Mouse (Mus musculus): ENCODE measurements around the gene Stat4.

The Stat4 gene

DNA sequence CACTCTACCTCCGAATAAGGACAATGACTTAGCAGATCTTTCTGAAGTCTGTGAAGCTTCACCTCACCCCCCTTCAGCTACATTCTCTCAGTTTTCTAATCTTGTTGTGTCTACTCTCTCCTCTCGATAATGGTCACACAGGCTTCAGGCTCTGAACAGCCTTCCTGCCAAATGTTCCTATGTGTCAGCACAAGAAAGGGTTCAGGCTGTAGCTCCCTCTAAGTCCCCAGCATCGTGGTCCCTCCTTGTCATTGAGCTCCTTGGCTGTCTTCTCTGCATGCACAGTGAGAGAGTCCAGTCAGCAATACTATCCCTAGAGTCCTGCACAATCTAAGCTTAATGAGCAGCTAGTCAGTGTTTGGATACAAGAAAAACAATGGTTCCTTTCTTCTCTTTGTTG lies 124.3 kb downstream of the Stat4 start:
- DNase-seq, result no peak

DNA sequence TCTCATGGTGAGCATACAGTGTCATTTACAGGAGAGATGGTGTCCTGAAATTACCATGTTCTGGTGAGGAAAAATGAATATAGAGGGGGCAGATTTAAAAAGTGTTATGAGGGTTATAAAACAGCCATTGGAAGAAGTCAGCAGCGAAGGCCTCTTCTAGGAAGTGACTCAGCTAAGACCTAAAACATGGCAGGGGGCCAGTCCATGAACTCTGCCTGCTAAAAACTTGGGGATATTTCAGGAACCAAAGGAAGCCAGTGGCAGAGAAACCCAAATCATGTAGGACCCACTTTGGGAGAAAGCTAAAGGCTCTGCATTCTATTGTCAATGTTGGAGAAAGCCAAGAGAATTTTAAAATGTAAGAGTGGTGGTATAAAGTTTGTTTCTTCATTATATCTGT lies 125.4 kb downstream of the Stat4 start:
- no peak for DNase-seq

DNA sequence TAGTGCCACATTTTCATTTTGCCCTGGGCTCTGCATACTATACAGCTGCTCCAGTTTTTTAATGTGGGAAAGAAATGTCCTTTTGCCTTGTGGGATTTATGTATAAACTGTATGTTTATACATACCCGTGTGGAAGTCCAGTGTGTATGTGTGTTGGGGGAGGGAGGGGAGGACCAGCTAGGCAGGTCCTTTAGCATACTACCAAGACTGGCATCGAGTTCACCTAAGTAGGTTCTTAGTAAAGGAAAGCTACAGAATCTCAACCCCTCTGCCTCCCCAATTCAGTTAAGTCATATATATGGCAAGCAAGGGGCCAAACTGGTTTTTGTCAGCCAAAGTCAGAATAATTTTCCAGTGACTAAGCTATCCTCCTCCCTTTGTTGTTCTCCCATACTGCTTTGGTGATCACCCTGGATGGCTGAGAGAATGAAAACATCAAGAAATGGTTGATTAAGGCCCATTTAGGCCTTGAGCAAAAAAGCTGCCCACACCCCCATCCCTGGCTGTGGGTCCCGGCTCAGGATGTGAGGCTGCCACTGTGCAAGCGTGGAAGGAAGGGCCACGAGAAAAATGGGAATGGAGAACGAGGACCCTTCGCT lies 126.2 kb downstream of the Stat4 start:
- no peak for DNase-seq

DNA sequence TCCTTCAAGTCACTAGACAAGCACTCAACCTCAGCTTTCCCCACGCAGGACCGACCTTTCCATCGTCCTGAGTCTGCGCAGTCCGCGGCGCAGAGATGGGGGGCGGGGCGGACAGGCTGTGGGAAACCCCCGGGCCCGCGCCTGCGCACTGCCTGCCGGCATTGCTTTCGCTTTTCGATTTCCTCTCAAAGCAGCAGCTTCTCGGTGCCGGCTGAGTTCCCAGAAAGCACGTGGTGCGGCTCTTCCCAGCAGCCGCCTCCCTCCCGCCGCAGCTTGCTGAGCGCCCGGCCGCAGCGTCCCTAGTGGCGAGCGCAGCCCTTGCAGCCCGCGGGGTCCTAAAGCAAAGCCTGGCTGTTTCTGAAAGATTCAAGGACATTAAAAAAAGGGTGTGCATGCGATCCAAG lies 126.7 kb downstream of the Stat4 start:
- DNase-seq, result peak; percentile 97

DNA sequence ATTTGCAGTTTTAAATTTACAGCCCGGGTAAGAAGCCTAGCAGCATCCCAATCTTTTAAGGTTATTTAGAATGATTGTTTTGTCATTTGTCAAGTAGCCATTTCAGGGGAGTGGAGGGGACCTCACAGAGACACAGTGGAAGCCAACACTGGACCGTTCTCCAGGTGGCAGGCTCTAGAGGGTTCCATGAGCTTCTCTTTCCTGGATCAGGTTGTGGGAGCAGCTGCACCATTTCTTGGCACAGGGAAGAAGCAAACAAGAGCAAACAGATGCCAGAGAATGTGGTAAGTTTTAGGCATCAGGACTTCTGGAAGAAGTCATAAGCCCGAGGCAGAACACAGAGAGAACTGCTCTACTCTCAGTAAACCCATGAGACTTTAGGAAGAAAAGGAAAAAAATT lies 129.5 kb downstream of the Stat4 start:
- no peak for DNase-seq

DNA sequence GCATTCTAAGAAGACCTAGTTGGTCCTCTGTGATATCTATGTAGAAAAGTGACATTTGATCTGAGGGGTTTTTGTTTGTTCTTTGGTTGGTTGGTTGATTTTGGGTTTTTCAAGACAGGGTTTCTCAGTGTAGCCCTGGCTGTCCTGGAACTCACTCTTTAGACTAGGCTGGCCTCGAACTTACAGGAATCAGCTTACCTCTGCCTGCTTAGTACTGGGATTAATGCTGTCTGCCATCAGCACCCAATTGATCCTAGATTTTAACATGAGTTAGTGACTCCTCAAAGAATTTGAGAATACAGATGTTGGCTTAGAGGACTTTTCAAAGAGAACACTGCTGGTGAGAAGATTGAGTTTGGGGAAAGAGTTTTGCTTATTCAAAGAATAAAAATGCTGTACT lies 130.8 kb downstream of the Stat4 start:
- no peak for DNase-seq

DNA sequence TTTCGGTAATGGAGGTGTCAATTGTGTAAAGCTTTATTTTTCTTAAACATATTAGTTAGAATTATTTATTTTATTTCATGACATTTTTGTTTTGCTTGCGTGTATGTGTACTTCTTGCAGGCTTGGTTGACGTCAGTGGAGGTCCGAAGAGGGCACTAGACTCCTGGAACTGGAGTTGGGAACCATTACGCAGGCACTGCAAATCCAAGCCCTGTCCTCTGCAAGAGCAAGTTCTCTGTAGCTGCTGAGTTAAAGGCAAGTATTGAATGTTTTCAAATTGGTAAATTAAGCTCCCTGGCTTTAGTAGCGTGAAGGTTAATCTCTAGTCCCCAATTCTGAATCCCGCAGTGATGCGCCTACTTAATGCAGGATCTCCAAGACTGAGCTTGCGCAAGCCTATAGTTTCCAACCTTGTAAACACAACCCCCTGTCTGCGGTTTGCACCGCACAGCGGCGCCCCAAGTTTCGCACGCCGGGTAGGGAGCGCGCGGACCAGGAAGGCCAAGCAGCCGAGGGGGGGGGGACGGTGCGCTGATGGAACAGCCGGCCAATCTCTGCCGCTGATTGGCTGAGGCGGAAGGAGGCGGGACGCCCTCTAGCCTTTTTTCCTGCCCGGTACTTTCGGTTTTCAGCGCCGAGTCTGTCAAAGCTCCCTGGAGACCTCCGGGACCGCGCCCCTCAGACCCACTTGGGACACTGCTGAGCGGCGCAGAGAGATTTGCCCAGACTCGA lies 132.1 kb downstream of the Stat4 start, which contains the start of gene Stat1:
Gene Stat1, plus strand, starts transcription at position 581 of the 732 bp plus-strand sequence.
- peak; percentile 82 to 84 for DNase-seq

DNA sequence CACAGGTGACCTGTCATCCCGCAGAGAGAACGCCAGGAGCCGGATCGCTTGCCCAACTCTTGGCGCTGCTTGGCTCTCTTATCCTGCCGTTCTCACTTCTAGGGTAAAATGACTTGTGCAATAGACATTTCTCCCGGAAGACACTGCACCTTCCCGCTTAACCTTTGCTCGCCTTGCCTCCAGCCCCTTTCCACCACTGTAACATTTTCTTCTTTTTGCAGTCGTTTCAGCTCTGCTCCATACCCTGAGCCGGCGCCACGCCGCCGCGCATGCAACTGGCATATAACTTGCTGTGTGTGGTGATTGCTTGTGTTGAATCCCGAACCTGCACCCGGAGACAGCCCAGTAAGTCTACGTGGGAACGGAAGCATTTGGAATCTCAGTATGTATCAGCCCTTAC lies 132.7 kb downstream of the Stat4 start:
- no peak for DNase-seq

DNA sequence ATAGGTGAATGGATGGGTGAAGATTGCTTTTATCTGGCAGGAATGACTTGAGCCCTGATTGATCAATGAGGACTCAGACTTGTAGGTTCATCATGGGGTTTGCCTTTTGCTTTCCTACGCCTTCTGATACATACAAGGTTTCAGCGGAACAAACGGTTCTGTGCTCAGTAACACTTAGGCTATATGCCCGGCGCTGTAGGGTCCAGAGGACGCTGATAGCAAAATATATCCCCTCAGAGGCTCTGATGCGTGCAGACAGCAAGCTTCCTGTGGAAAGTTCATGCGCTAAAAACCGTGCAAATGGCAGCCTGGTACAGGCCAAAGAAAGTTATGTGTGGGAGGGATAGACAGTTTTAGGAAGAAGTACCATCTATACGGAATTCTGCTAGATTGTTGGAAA lies 133.2 kb downstream of the Stat4 start:
- no peak for DNase-seq

DNA sequence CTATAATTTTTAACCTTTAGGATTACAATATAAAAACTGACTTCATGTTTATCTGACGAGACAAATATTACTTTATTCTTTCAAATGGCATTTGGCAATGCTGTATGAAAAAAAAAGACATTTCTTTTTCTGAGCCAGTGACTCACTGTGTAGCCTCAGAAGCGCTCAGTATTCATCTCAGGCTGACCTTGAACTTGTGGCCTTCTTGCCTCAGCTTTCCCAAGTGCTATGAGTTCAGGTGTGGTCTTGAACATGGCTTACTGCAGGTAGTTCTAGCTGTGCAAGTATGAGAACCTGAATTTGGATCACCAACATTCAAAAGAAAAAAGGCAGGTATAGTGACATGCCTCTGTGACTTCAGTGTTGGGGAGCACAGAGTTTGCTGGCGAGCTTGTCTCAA lies 134.1 kb downstream of the Stat4 start:
- DNase-seq, result no peak

DNA sequence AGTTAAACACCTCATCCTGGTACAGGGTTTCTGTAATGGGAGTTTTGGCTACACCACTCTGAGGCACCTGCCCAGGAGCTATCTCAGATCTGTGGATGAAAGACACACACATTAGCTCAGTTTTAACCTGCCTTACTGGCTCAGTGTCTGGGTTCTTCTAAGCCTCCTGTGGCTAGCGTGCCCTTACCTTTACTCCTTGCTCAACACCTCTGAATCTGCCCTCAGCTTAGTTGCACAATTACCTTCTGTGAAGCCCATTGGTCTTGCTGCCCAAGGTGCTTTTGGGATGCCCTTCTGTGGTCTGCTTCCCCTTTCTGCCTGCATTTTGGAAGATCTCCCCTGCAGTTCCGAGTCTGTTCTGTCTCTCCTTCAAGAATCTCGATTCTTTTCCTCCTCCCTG lies 137.9 kb downstream of the Stat4 start:
- no peak for DNase-seq

DNA sequence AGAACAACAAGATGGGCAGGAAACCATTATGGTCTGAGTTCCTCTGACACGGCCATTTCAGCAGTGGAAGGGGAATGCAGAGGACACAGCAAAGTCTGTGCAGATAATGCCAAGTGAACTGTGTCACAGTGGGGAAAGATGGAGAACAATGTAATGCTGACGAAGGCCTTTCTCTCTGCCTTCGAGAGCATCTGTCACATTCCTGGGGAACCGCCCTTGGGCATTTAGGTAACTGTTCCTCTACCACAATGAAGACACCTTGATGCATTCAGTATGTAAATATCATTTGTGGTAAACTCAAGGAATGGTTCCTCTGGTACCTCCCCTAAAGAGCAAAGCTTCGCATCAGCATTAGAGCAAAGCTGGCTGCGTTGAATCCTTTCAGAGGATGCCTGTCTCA lies 140.4 kb downstream of the Stat4 start:
- no peak for DNase-seq

DNA sequence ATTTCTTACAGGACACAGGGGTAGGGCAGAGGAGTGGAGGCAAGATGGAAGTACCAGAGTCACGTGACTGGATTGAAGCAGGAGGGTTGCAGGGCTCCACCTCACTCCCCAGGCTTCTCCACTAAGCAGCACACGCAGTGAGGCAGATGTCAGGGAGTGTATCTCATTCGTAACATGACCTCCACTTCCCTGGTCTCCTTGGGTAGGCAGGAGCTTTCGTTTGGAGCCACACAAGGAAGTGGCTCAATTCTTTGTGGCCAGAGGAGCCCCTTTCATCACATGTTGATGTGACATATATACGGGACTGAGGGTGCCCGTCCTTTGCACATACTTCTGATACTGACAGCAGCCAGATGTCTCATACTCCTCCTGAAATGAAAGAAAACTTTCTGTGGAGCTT lies 142.8 kb downstream of the Stat4 start:
- DNase-seq, result no peak

DNA sequence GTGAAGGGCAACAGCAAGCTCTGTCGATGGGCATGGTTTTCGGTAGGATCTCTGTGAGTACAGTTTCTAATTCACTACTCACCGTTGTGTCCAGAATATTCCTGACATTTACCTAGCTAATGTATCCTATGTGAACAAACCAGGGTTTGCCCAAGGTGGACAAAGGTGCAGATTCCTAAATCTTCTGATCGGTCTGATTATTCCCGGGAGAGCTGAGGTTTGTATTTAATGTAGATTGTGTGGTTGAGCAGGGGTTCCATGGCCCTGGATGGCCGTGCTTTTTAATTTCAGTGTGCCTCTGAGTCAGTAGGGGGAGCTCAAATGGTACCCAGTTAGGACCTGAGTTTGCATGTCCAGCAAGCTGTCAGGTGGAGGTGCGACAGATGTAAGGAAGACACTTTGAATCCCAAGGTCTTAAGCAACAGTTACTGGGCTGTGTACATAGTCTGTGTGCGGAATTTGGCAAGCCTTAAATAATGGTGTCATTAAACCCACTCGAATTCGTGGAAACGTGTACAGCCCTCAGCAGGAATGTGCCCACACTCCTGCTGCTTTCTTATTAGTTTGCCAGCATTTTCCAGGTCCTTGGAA lies 144.9 kb downstream of the Stat4 start:
- no peak for DNase-seq

DNA sequence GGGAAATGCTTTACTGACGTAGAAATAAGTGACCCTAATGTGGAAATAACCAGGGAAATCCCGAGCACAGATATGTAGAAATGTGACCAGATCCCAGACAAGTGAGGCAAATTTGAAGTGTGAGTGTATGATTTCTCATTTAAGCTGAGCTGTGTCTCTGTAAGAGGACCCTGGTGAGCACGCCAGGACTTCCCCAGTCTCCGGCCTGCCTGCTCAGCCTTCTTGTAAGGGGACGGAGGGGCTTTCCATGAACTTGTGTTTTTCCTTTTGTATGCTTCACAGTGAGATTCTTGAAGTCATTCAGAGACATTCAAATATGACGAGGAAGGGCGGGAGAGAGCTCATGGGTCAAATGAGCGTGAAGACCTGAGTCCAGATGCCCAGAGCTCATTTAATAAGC lies 146.3 kb downstream of the Stat4 start:
- no peak for DNase-seq

DNA sequence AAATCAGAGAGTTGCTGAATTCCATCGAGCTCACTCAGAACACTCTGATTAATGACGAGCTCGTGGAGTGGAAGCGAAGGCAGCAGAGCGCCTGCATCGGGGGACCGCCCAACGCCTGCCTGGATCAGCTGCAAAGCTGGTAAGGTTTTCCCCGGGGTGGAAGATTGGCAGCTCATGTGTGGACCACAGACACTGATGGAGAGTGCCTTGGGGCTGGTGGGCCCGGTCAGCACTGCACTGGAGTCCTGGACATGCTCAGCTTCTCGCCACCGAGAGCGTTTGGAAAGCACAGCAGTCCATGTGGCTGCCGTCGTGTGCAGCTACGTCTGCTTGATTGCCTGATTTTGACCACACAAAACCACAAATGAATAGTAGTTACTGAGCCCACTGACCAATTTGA lies 150.3 kb downstream of the Stat4 start:
- no peak for DNase-seq

DNA sequence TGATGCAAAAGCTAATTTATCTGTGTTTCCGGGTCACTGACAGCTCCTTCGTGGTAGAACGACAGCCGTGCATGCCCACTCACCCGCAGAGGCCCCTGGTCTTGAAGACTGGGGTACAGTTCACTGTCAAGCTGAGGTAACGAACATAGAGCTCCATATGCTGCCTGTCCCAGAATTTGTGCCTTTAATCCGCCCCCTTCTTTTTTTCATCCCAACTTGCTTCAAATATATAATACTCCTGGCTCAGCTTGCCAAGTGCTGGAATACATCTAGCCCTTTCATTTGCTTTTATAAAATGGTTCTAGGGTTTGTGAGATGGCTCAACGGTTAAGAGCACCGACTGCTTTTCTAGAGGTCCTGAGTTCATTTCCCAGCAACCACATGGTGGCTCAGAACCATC lies 153.6 kb downstream of the Stat4 start:
- no peak for DNase-seq

DNA sequence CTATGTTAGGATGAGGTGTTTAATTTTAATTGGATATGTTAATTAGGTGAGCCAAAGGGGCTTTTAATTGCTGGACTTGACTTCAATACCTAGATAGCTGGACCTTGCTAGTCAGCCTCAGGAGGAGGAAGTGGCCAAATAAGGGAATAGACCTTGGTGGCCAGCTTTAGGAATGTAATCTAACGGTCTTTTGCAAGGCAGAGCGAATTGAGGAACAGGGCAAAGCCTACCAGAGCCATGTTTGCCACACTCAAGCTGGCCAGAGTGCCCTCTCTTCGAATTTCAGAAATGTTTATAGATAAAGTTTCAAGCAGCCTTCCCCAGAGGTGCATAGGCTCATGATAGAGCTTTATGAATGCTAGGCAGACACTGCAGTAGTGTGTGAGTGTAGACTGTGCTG lies 154.5 kb downstream of the Stat4 start:
- no peak for DNase-seq

DNA sequence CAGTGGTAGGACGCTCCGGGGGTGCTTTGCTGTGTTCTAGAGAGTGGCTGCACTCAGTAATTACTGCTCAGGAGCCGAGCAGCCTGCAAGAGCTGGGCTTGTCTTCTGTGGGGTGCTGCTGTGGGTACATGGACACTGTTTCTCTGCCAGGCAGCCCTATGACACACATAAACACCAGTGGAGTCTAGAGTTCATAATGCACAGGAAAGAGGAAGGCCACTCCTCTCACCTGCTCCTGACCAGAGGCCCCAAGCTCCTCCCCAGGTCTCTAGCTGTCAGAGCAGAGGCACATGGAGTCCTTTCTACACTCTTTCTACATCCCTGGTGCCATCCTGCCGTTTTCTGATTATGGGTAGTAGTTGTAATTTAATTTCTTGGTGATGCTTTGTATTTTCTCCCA lies 155.2 kb downstream of the Stat4 start:
- no peak for DNase-seq

DNA sequence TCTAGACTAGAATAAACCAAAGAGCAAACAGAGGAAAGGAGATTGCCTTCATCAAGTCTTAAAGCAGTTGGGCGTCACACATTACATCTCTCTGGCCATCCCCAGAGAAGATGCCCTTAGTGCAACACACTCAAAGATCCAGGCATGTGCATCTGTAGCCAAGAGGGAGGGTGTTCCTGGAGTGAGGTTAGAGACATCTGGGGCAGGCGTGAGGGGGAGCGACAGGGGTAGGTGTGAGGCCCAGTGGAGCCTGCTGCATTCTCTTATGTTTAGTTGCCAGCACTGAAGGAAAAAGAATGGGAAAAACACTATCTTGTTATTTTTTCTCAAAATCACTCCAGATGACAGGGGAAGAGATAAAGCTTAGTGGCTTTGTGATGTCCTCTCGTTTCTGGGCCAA lies 156.2 kb downstream of the Stat4 start:
- no peak for DNase-seq

DNA sequence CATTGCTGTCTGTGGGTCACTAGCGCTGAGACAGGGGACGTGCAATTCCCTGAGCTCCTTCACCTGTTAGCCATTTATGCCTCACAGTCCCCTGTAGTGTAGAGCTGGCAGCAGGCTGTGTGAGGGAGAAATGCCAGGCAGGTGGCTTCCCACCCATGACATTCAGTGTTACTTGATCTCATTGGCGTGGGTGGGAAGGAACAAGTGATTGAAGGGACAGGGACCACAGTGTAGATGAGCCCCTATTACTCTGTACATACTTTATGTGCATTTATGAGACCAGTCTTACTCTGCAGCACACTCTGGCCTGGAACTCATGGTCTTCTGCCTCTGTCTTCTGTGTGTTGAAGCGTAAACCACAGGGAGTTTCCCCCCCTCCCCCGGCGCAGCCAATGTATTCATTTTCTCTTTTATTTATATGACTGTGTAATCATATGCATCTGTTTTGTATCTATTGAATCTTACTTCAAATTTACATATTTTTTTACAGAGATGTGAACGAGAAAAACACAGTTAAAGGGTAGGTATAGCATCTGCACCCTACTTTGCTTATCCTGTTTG lies 156.7 kb downstream of the Stat4 start:
- DNase-seq, result no peak

DNA sequence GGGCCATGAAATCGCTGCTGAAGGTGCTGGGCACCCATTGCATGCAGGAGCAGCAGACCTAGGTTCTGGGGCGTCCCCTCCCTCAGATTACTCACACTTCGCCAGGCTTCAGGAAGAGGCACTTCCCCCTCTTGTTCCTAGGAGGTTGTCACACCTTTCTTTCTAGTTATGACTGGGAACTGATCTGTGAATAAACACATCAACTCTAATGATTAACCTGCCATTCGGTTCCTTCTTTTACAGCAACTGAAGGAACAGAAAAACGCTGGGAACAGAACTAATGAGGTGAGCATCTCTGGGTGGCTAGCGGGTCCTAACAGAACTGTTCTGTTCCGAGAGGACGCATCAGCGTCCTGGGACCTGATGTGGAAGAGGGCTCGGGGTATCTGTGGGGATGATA lies 158.0 kb downstream of the Stat4 start:
- no peak for DNase-seq

DNA sequence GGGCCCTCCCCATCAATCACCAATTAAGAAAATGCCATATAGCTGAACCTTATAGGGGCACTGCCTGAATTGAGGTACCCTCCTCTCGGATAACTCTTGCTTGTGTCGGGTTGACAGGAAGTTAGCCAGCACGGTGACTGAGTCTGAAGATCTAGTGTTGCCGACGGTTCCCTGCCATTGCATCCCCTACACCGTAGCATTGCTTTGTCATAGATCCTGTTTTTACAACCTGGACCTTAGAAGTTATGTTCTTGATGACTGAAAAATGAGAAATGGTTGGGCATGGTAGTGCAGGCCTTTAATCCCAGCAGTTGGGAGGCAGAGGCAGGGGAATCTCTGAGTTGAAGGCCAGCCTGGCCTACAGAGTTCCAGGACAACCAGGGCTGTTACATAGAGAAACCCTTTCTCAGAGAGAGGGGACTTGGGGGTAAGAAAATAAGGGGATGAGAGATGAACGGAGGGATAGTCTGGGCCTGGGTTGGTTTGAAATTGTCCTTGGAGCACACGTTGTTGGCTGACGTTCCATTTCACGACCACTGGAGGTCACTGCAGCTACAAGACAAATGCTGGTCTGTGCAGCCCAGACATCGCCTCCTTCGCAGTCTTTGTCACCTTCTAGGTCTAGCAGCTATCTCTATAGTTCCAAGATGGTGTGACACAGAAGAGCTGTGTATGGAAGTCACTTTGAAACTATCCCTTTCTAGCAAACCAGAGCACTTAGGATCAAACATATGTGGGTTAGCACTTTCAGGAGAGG lies 159.4 kb downstream of the Stat4 start:
- DNase-seq, result peak; percentile 48

DNA sequence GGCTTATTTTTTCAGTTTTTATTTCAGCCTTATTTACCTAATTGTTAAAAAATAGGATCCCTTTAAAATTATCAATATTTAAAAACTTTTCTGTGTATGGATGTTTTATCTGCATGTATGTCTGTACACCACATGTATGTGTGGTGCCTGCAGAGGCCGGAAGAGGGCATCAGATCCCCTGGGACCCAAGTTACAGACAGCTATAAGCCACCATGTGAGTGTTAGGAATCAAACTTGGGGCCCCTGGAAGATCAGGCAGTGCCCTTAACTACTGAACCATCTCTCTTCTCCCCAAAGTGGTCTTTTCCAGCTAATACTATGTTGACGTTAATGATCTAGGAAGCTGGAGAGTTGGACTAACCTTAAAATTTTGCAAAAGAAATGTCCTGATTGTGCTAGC lies 160.5 kb downstream of the Stat4 start:
- DNase-seq, result no peak
